Mouse (Mus musculus) embryonic facial prominence, embryonic 10.5 days (tissue): ENCODE results near the gene Rcan2. TPM values are rescaled to one million over a fixed set of nuclear protein-coding genes. Genes with fewer than 3 reads are reported as not detected.

Source experiments
- DNase-seq: peaks from one replicate; pipeline ENCODE4 v3.0.0-alpha.2; 2017; ENCODE audit warnings: low spot score
- H3K27ac ChIP-seq: fragments of 300-500 bp; sonication (generic); replicated peaks from 2 replicates; pipeline ENCODE4 v1.5.1; 2016; ENCODE audit warnings: mild to moderate bottlenecking
- H3K27me3 ChIP-seq: fragments of 300-500 bp; sonication (generic); replicated peaks from 2 replicates; pipeline ENCODE4 v1.6.1; 2016; ENCODE audit warnings: low read depth, mild to moderate bottlenecking; ENCODE audit not compliant: poor library complexity, severe bottlenecking
- H3K36me3 ChIP-seq: fragments of 300-500 bp; sonication (generic); replicated peaks from 2 replicates; pipeline ENCODE4 v1.6.1; 2016; ENCODE audit warnings: mild to moderate bottlenecking, moderate library complexity
- H3K4me1 ChIP-seq: fragments of 300-500 bp; sonication (generic); 2 replicates; pipeline ENCODE4 v1.6.1; 2016
- H3K4me3 ChIP-seq: fragments of 300-500 bp; sonication (generic); 2 replicates; pipeline ENCODE4 v1.5.1; 2016; ENCODE audit warnings: mild to moderate bottlenecking, moderate library complexity
- H3K9me3 ChIP-seq: fragments of 300-500 bp; sonication (generic); 2 replicates; pipeline ENCODE4 v1.6.1; 2016; ENCODE audit warnings: mild to moderate bottlenecking
- WGBS: fragments of 180-500 bp; shearing (Covaris S2); methylation state at CpG from one replicate; pipeline ENCODE4 v1.1.7; 2016; 5-methylcytosine and 5-hydroxymethylcytosine counted together
- polyA plus RNA-seq: library from polyadenylated mRNA; unstranded; fragments of >200 nt; fragmentation: Nextera tagmentation; extraction: Ambion mirVana; gene quantifications from 2 replicates; pipeline ENCODE4 v1.2.1, GENCODE M21; 2016

Rcan2 gene
- polyA plus RNA-seq, 1 experiment from 2014 or later, result 3.2 TPM

DNA sequence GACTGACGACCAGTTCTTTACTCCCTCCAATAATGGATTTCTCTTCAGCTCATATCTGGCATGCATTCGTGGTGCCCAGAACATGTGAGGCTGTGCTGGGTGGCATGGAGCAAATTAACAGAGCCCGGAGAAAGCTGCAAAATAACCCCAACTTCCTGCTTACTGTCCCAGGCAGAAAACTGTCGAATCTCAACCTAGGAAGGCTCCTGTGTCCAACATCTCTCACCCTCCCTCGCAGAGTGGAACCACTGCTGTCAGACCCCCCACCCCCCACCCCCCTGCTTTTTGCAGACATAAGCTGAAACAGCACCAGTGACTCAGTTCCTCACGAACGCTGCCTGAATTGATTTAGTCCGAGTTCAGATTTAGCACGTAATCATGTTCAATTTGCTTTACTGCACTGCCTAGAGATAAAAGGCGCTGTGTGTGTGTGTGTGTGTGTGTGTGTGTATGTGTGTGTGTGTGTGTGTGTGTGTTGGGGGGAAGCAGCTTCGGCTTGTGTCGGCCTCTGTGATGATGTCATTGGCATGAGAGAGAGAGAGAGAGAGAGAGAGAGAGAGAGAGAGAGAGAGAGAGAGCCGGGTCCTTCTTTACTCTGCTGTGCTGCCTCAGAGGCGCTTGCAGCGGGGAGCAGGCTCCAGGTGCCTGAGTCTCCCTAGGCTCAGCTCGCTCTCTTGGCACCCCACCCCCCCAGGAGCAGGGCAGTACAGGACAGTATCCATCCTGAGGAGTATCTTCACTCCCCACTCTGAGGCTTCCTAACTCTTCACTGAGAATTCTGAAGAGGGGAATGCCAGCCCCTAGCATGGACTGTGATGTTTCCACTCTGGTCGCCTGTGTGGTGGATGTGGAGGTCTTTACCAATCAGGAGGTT, 151.7 kb downstream of the Rcan2 start:
- H3K27ac ChIP-seq, result peak overlapping the region; percentile 66
- H3K27me3 ChIP-seq, result no peaks in the 10 kb centered on the region
- peaks cover 17% of the 10 kb centered on the region for H3K4me1 ChIP-seq
- 56% methylated on average over 15 of the region's 17 CpGs for WGBS
- H3K9me3 ChIP-seq, result no peaks in the 10 kb centered on the region
- peak; percentile 35 for DNase-seq
- H3K36me3 ChIP-seq, result no peaks in the 10 kb centered on the region
- H3K4me3 ChIP-seq, result peak overlapping the region; percentile 37

DNA sequence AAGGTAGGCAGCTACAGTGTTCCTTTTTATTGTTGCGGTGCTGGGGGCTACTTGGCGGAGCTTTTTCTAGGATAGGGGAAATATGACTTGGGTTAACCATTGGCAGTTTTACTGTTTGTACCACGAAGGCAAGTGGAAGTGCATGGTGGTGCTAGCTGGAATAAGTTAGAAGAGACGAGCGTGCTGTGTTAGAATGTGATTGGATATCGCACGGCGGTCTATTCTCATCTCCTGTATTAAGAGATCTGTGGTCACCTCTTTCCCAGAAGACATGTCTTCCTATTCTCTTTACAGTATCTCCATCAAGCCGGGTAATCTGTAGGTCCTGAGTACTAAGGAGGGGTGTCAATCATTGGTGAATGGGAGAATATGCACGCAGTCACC, 152.4 kb downstream of the Rcan2 start:
- no peak for DNase-seq
- 84% methylated on average over 10 of the region's 10 CpGs for WGBS
- Histone ChIP-seq H3K4me3 (peak overlapping the region; percentile 37; the same call in 1 of the 2 replicates), H3K36me3 (no peaks in the 10 kb centered on the region), H3K27me3 (no peaks in the 10 kb centered on the region), H3K27ac (peak overlapping the region; percentile 66), H3K4me1 (peaks cover 17% of the 10 kb centered on the region), H3K9me3 (no peaks in the 10 kb centered on the region)

DNA sequence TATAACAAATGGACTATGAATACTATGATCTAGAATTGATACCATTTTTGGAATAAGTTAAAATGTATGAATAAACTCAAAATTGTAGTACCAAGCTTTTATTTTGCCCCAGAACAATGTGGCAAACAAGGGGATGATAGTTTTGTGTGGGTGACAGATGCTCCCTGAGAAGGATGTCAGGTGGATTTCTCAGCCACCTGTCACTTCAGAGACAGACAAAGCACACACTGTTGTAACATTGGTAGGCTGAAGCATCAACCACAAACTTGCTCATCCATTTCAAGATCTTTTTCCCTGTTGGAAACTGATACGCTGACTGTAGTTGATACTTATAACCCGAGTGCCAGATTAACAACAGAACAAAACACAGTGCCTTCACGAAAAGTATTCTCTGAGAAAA, 158.6 kb downstream of the Rcan2 start:
- no peaks in the 10 kb centered on the region for H3K27me3 ChIP-seq
- no peaks in the 10 kb centered on the region for H3K9me3 ChIP-seq
- H3K4me1 ChIP-seq, result no peaks in the 10 kb centered on the region
- H3K4me3 ChIP-seq, result no peak overlapping the region
- WGBS, result 90% methylated on average over 3 of the region's 3 CpGs
- no peak overlapping the region for H3K27ac ChIP-seq
- no peak for DNase-seq
- H3K36me3 ChIP-seq, result no peaks in the 10 kb centered on the region

DNA sequence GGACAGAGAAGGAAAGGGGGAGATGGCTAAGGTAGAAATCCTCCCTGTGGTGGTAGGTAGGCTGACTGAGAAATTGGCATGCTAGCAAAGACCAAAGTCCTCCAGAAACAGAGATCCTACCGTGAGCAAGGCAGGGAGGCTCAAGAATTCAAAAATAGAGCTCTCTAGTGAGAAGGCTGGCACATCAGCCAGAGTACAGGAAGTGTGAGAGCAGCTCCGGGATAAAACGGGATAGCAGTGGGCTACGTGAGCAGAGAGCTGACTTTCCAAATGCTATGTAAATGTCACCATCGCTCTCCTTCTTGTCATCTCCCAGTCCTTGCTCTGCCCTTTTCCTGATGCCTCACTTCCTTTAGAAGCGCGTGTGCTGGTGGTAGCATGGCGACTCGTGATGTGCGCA, 168.8 kb downstream of the Rcan2 start:
- H3K27me3 ChIP-seq, result no peaks in the 10 kb centered on the region
- 88% methylated on average over 10 of the region's 10 CpGs for WGBS
- no peak for DNase-seq
- no peaks in the 10 kb centered on the region for H3K9me3 ChIP-seq
- H3K4me1 ChIP-seq, result no peaks in the 10 kb centered on the region
- H3K36me3 ChIP-seq, result no peaks in the 10 kb centered on the region
- H3K4me3 ChIP-seq, result no peak overlapping the region
- H3K27ac ChIP-seq, result no peak overlapping the region

DNA sequence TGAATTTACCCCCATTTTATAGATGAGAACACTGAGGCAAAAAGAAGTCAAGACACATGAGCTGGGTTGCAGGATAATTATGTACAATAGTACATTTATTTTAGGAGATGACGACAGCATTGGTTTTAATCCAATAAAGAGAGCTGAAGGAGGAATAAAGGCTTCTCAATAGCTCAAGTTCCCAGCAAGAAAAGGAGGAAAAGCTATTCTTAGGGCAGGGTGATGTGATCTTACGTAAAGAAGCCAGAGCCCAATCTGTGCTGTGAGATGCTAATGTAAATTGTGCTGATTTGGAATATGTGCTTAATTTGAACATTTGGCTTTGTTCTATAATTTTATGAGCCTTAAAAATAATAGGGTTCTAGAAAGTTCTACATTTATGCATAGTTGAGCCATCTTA, 176.4 kb downstream of the Rcan2 start:
- Histone ChIP-seq H3K4me1 (no peaks in the 10 kb centered on the region), H3K36me3 (no peaks in the 10 kb centered on the region), H3K27ac (no peak overlapping the region), H3K9me3 (no peaks in the 10 kb centered on the region), H3K4me3 (no peak overlapping the region), H3K27me3 (no peaks in the 10 kb centered on the region)
- DNase-seq, result no peak
- 88% methylated on average over 2 of the region's 2 CpGs for WGBS

DNA sequence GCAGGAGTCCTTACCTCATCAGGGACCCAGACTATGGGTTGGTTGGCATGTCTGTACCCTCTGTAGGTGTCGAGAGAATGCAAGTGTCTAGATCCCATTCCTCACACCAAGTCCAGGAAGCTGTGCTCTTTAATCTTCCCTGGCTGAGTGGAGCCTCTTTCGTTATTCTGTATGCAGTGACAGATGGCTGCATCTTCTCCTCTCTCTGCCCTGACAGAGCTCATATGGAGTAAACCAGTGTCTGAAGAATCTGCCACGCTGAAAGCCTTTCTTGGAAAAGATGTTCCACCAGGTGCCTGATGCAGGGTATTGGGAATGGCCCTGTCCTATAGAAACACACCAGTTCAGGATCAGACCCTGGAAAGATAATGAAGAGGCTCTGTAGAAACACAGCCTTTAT, 178.8 kb downstream of the Rcan2 start:
- WGBS, result 88% methylated on average over 3 of the region's 3 CpGs
- no peaks in the 10 kb centered on the region for H3K27me3 ChIP-seq
- H3K4me3 ChIP-seq, result no peak overlapping the region
- no peak for DNase-seq
- H3K36me3 ChIP-seq, result no peaks in the 10 kb centered on the region
- H3K27ac ChIP-seq, result no peak overlapping the region
- no peaks in the 10 kb centered on the region for H3K9me3 ChIP-seq
- no peaks in the 10 kb centered on the region for H3K4me1 ChIP-seq

DNA sequence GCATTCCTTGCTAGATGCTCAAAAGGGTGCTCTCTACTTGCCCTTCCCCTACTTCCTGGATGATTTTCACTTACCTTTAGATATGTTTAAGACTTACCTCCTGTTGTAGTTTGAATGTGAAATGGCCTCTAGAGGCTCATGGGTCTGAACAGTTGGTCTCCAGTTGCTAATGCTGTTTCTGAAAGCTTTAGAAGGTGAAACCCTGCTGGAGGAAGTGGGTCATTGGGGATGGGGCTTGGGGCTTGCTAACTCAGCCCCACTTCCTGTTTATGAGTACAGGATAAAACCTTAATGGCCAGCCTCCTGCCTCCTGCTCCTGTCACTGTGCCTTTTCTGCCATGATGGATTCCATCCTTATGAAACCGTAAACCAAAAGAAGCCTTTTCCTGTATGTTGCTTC, 181.4 kb downstream of the Rcan2 start:
- DNase-seq, result no peak
- Histone ChIP-seq H3K36me3 (no peaks in the 10 kb centered on the region), H3K9me3 (no peaks in the 10 kb centered on the region), H3K4me3 (no peak overlapping the region), H3K27ac (no peak overlapping the region), H3K4me1 (no peaks in the 10 kb centered on the region), H3K27me3 (no peaks in the 10 kb centered on the region)
- 83% methylated on average over 1 of the region's 1 CpGs for WGBS

DNA sequence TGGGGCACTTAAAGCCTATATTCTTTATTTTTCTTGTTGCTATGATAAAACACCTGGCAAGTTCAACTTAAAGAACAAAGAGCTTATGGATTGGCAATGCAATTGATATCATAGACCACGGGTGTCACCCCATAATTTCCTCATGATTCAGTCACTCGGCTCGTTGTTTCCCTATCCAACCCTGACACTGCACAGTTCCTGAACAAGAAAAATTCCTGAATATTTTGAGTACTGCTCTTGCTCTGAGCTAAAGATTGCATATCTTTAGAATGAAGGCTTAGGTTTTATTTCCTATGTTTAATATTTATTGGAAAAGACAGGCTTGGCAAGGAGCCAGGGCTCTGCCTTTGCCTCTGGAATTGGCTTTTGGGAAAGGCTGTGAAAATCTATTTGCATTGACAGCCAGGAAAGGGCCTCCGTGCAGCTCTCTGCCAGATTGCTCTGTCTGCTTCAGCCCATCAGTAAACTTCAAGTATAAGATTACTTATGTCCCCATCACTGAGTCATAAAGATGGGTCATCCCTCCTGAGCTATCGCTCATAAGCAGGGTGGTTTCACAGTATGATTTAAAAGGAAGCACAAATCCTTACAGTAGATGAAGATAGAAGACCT, 188.3 kb downstream of the Rcan2 start:
- H3K4me3 ChIP-seq, result no peak overlapping the region
- 80% methylated on average over 5 of the region's 5 CpGs for WGBS
- H3K4me1 ChIP-seq, result peaks cover 22% of the 10 kb centered on the region
- H3K27me3 ChIP-seq, result no peaks in the 10 kb centered on the region
- no peaks in the 10 kb centered on the region for H3K36me3 ChIP-seq
- DNase-seq, result peak; percentile 11
- no peak overlapping the region for H3K27ac ChIP-seq
- H3K9me3 ChIP-seq, result no peaks in the 10 kb centered on the region

DNA sequence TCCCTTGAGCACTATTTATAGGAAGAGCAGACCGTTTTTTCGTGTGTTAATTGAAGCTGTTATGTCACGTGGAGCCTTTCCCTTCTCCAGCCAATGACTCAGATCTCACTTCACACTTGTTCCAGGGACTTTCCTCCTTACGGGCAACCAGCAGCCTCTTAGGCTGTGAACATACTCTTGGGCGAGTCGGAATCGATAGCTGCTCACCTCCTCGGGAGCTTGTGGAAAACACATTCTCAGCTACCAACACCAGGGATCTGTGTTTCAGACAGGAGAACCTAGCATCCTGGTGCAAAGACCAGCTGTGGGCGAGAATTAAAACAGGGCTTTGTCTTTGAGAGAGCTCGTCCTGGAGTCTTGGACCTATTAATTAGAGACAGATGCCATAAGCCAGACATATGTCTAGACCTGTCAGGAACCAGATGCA, 189.8 kb downstream of the Rcan2 start:
- peak; percentile 56 for DNase-seq
- H3K27ac ChIP-seq, result peak overlapping the region; percentile 68

DNA sequence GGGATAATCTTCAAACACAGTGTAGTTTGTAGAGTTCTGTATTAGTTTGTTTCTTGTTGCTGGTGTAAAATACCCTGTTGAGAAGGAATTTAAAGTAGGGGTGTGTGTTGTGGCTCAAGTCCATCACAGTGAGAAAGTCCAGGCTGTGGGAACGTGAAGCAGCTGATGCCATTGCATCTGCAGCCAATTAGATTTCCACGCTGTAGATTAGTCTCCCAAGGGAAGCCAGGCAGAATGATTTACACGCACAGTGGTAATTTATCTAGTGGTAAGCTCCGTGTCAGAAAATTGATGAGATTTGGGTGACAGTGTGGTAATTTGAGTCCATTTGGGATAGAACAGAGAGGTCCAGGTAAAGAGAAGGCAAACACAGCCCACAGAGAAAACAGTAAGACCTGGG, 192.9 kb downstream of the Rcan2 start:
- peak; percentile 10 for DNase-seq
- no peak overlapping the region for H3K27ac ChIP-seq
- WGBS, result 25% methylated on average over 4 of the region's 4 CpGs
- H3K4me1 ChIP-seq, result peaks cover 24% of the 10 kb centered on the region
- H3K9me3 ChIP-seq, result no peaks in the 10 kb centered on the region
- H3K4me3 ChIP-seq, result no peak overlapping the region
- no peaks in the 10 kb centered on the region for H3K36me3 ChIP-seq
- H3K27me3 ChIP-seq, result no peaks in the 10 kb centered on the region

More for the DNA sequence above, 189.8 kb downstream of the Rcan2 start:
- H3K9me3 ChIP-seq, result no peaks in the 10 kb centered on the region
- WGBS, result 39% methylated on average over 10 of the region's 10 CpGs
- no peaks in the 10 kb centered on the region for H3K36me3 ChIP-seq
- peaks cover 24% of the 10 kb centered on the region for H3K4me1 ChIP-seq
- no peak overlapping the region for H3K4me3 ChIP-seq
- H3K27me3 ChIP-seq, result no peaks in the 10 kb centered on the region

DNA sequence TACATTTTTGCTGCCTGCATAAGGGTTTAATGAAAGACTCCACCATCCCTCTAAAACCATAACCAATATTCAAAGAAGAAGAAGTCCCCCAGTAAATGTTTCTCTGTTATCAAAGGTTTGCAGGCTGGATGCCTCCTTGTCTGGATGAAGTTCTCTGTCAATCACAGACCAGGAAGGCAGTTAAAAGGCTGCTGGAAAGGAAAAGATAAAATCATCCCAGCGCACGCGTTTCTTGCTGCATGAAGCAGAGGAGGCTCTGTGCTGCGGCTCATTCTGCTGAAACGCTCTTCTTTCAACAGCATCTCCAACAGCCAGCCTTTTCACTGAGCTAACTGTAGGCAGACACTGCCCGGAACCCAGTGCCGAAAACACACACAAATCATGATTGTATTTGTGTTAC, 196.4 kb downstream of the Rcan2 start:
- Histone ChIP-seq H3K9me3 (no peaks in the 10 kb centered on the region), H3K27ac (no peak overlapping the region), H3K4me3 (no peak overlapping the region), H3K4me1 (peaks cover 10% of the 10 kb centered on the region), H3K36me3 (no peaks in the 10 kb centered on the region), H3K27me3 (no peaks in the 10 kb centered on the region)
- DNase-seq, result no peak
- 88% methylated on average over 7 of the region's 7 CpGs for WGBS

DNA sequence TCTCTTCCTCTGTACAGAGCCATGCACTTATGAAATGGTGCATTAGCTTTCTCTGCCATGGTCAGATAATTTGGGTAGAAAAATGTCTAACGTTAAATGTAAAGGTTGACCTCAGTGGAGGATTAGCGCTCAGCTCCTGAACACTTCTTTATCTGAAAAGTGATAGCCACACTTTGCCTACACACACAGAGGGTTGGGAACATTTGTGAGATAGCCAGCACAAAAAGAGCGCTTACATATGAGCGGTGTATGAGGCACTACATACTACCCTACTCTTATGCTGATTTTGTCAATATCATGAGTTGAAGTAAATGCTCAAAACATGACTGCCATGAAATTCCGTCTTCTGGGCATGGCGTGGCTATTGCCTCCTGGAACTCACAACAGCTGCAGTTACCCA, 196.9 kb downstream of the Rcan2 start:
- no peak overlapping the region for H3K4me3 ChIP-seq
- H3K4me1 ChIP-seq, result peaks cover 10% of the 10 kb centered on the region
- no peaks in the 10 kb centered on the region for H3K27me3 ChIP-seq
- H3K36me3 ChIP-seq, result no peaks in the 10 kb centered on the region
- no peaks in the 10 kb centered on the region for H3K9me3 ChIP-seq
- WGBS, result 90% methylated on average over 6 of the region's 6 CpGs
- DNase-seq, result no peak
- no peak overlapping the region for H3K27ac ChIP-seq

DNA sequence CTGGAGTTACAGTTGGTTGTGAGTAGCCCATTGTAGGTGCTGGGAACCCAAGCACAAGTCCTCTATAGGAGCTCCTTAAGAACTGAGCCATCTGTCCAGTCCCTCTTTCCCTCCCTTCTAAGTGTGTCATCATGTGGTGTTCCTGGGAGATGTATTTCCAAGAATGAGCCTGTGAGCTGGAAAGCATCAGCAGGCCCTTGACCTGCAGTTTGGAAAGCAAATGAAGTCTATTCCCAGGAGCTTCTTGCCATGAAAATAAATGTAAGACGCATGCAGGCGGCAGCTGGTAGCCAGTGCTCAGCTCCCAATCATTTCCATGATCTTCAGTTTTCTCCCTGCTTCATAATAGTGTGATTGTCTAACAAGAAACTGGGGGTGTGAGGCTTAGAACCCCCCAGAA, 203.2 kb downstream of the Rcan2 start:
- Histone ChIP-seq H3K9me3 (no peaks in the 10 kb centered on the region), H3K36me3 (no peaks in the 10 kb centered on the region), H3K4me3 (no peak overlapping the region), H3K27ac (no peak overlapping the region), H3K27me3 (no peaks in the 10 kb centered on the region), H3K4me1 (no peaks in the 10 kb centered on the region)
- 87% methylated on average over 2 of the region's 2 CpGs for WGBS
- no peak for DNase-seq
